Mouse (Mus musculus) ES-Bruce4 (cell line): ENCODE data around the gene Mgrn1.

ENCODE experiments used
- CTCF ChIP-seq: IDR thresholded peaks from one replicate; pipeline ENCODE4 v1.8.1; 2011; ENCODE audit warnings: low read depth, low read length
- EP300 ChIP-seq: IDR thresholded peaks from 2 replicates; pipeline ENCODE4 v1.6.1; 2011; ENCODE audit warnings: low read depth, low read length; ENCODE audit not compliant: insufficient read depth

GRCm38 (mm10) chr16:4912907-4913782, 27.1 kb downstream of the Mgrn1 start:
- TF ChIP-seq CTCF (no peak), EP300 (no peak)
